Mouse (Mus musculus) ZHBTc4 (cell line): ENCODE data around the gene Mthfr.
"Not testable (repeated sequence)": the region's sequence is repeated elsewhere in the genome, so short reads cannot be mapped to it uniquely, and the experiment has no call there.

Source experiments
- DNase-seq: peaks from one replicate; pipeline ENCODE4 v3.0.0-alpha.2; 2011; ENCODE audit warnings: low read depth, low spot score

Mthfr gene

DNA sequence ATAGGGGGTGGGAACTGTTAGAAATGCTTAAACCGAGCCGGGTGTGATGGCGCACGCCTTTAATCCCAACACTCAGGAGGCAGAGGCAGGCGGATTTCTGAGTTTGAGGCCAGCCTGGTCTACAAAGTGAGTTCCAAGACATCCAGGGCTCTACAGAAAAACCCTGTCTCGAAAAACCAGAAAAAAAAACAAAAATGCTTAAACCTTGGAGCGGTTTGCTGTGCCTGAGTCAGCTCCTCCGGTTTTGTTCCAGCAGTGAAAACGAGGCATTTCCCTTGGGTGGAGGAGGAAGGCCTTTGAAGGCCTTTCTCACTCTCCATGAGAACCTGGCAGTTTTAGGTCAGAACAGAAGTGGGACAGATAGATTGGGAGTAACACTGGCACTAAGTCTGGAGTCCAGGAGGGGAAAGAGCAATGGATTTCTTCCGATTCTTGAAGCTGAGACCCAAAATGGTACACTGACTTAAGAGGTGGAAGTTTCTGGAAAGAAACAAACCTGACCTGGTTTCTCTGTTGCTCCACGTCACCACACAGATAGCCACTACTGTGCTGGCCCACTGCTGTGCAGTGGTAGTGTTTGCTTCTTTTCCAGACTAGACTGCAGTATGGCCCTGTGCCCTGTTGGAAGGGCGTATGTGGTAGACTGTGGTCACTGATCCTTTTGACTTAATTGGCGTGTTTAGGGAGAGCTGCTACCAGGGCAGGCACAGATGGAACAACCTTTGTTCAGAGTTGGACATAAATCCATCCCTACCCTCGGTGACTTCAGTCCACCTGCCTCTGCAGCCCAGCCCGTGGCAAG is 1.4 kb downstream of the Mthfr start:
- DNase-seq, result no peak

- DNase-seq, result peak; percentile 95
Observed at GRCm38 (mm10) chr4:148040933-148041610, 2.2 kb downstream of the Mthfr start.

DNA sequence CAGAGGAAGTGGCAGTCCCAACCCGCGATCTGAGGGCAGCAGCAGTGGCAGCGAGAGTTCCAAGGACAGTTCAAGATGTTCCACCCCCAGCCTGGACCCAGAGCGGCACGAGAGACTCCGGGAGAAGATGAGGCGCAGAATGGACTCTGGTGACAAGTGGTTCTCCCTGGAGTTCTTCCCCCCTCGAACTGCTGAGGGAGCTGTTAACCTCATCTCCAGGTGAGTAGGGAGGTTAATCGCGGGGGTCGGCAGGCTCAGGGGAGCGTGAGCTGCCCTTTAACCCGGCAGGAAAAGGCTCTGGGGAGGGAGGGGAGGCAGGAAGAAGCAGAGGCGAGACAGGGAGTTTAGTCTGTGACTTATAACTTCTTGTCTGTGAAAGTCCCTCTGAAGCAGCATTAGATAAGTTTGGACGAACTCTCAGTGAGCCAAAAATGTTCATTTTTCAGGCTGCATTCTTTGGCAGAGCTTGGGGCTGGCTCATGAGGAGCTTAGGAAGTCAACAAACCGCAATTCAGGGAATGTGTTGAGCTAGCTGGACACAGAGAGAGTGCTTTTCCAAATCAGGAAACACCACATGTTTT is 2.8 kb downstream of the Mthfr start:
- no peak for DNase-seq

DNA sequence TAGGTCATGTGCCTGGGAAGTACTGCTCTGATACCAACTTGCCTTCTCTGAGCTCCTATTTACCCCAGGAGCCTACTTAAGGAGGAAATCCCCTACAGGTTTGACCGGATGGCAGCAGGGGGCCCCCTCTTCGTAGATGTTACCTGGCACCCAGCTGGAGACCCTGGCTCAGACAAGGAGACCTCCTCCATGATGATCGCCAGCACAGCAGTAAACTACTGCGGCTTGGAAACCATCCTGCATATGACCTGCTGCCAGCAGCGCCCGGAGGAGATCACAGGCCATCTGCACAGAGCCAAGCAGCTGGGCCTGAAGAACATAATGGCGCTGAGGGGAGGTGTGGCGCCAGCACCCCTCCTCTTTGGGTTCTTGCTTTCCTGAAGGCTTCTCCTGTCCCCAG is 4.5 kb downstream of the Mthfr start:
- not testable (repeated sequence) for DNase-seq

DNA sequence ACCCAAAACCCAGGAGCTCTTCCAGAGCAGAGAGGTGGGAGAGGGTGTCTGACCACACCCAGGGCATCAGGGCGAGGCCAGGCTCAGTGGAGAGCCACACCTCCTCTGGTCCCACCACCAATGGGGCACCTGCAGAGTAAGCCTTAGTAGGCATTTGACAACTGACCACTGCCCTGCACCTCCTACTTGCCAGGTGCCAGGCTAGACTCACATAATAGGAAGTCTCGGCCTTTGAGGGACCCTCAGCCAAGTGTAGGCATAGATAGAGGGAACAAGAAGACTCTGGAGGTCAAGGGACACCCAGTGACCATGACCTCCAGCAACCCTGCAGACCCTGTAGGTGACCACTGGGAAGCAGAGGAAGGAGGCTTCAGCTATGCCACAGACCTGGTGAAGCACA is 5.2 kb downstream of the Mthfr start:
- DNase-seq, result no peak

DNA sequence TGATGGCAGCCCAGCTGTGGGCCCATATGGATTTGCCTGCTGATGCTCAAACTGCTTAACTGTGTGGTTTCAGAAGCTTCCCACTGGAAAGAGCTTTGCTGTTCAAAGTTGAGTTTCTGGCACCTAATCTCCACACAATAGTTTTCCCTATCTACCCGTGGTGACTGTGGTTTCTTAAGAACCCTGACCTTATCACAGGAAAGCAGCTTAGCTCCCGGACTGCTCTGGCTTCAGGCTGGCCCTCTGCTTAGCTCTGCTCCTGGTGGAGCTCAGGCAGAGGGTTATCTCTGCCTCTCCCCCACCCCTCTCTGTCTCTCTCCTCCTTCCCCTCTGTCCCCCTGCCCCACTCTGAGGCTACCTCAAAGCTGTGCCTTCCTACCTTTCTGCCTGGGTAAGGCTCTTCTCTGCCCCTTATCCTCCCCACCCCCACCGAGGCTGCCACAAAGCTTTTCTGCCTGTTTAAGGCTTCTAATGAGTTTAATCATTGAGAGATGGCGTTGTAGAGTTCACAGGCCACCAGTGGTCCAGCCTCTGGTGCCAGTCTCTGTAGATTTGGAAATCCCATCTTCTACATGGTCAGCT is 7.7 kb downstream of the Mthfr start:
- DNase-seq, result no peak

GRCm38 (mm10) chr4:148050396-148050914 is 11.6 kb downstream of the Mthfr start:
- not testable (repeated sequence) for DNase-seq

GRCm38 (mm10) chr4:148051046-148051776 is 12.3 kb downstream of the Mthfr start:
- peak; percentile 60 for DNase-seq

GRCm38 (mm10) chr4:148051886-148052285 is 13.0 kb downstream of the Mthfr start:
- no peak for DNase-seq

GRCm38 (mm10) chr4:148052976-148053375 is 14.1 kb downstream of the Mthfr start:
- DNase-seq, result no peak

- DNase-seq, result no peak
Observed at GRCm38 (mm10) chr4:148053417-148053920, 14.6 kb downstream of the Mthfr start.

- DNase-seq, result no peak
Observed at GRCm38 (mm10) chr4:148054961-148055695, 16.3 kb downstream of the Mthfr start.

DNA sequence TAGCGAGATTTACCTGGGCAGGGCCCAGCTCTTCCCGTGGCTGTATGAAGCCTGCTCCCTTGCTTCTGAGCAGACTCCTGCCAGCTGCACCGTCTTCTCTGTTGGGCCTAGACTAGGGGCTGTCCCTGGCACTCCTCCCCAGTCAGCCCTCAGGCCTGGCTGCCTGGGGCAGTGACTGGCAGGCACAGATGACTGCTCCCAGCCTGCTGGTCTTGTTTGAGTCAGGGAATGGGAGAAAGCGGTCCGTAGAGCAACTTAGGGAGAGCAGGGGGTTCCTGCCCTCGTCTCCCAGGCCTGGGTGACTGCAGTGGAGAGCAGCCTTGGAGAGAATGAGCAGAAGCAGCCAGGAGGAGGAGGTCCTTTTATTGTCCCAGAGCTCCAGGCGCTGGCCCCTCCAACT is 17.4 kb downstream of the Mthfr start:
- no peak for DNase-seq

DNA sequence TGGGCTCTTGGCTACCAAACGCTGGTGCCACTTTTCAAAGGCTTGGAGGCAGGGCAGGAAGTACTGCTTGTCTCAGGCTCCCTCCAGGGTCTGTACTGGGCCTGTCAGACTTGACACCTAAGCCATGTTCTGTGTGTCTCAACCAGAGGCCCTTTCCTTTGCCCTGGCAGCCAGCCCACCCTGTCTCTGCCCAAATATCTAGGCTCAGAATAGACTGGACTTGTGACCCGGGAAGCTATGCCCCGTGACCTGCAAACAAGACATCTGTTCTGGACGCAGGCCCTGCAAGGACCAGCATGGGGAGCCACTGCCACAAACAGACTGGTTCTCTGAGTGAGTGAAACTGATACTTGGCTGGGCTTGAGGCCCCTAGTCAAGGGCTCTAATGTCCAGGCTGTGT is 17.9 kb downstream of the Mthfr start:
- DNase-seq, result no peak

GRCm38 (mm10) chr4:148057661-148058209 is 18.9 kb downstream of the Mthfr start:
- no peak for DNase-seq

DNA sequence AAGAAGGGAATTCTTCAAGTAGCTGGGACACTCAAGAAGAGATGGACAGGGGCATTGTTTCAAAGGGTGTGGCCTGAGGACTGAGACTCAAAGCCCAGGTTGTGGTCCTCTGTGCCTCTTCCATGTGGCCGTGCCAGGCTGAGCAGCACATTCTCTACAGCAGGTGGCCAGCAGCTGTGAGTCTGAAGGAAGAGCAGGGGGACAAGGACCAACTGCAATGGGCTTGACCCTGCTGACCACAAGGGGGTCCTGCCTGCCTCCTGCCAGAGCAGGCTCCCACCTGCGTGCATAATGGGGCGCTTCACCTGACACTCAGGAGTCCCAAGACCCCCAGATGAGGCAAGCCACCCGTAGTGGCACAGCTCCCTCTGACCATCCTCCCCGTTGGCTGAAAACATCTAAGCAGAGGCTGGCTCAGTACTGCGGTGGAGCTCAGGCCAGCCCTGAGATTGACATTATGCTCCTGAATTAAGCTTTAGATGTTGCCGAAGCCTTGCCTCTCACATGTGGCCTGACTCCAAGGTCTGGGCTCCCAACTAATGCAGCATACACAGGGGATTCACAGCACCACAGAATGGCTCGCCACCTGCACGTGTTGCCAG is 19.4 kb downstream of the Mthfr start:
- no peak for DNase-seq

- DNase-seq, result no peak
Observed at GRCm38 (mm10) chr4:148058993-148059392, 20.1 kb downstream of the Mthfr start.

DNA sequence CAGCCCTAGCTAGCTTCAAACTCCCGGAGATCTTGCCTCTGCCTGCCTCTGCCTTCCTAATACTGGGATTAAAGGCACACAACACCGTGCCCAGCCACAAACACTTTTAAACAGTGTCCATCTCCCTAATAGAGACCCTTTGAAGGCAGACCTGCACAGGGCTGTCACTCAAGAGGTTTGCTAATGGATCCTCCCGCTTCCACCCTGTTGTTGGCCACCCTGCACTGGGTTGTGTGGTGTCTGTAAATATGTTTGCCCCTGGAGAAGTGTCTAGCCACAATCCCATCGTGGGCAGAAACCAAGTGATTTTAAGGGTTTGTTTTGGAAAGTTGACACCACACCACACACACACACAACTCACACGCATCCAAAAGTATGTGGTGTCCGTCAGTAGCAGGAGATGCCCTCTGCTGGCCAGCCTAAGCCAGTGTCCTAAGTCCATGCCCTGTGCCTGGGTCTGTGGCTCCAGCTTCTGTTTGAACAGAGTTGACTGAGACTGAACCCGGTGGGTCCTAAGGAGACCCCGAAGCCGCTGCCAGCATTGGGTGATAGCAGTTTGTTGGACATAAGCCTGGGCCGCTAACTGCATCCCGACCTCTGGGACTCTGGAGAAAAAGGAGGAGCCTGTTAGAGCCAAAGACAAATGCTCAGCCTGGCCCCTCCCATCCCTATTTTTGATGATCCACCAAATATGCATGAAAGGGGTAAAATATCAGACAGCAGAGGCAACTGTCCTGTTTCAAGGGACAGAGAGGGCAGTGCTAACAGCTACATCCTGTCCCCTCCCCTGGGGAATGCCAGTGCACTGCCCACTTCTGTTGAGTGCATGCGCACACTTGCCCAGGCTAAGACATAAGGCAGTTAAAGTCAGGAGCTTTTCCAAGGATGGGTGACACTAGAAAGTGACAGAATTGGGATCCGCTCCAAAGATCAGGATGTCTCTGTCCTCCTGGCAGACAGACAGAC is 21.5 kb downstream of the Mthfr start:
- DNase-seq, result peak; percentile 39

DNA sequence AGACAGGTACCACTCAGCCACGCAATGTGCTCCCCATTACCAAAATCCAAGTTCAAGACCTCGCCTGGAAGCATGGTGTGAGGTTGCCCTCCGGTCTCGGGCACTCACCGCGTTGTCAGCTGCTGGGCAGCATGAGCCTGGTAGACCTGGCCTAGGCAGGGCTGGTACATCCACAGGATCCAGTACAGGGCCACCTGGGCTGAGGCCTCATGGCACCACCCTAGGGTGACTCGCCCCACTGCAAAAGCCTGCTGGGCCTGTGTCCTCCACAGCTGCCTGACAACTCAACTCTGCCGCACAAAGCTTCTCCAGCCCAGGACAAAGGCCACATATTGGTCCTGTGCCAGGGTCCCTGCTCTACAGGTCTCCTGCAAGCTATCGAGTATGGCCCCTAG is 22.2 kb downstream of the Mthfr start:
- no peak for DNase-seq
